Mouse (Mus musculus): ENCODE measurements at regions not wholly inside any gene's neighbourhood (a gene's known extent, or its start where the extent isn't known, plus 50 kb on each side); places are given as distances from the start of the nearest gene placed in this dataset.

GRCm38 (mm10) chr1:177648974-177649373 lies 80.6 kb upstream of the 1700016C15Rik start:
- DNase-seq (ENCODE audit: extremely low spot score in 1 of 2, low spot score in 1 of 2) = no peak

- no peak for DNase-seq (ENCODE audit: extremely low spot score in 1 of 2, low spot score in 1 of 2)
Measured at GRCm38 (mm10) chr1:177651219-177651618, 78.4 kb upstream of the 1700016C15Rik start.

DNA sequence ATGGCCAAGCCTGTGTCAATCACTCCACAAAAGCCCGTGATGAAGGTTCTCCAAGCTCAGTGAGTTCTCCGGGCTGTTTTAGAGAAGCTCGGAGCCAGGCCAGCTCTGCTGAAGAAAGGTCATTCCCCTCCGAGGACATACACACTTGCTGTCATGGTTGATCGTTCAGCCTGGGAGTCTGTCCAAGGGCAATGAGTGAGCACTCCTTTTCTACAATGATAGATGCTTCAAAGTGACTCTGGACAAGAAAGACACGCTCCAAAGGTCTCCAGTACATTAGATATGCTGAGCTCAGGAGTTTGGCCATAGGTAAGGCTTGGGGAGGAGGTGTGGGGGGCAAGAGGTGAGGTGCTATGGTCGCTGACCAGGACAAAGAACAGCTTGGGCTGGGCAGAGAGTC lies 66.5 kb upstream of the 1700016C15Rik start:
- no peak for DNase-seq (ENCODE audit: extremely low spot score in 1 of 2, low spot score in 1 of 2)

DNA sequence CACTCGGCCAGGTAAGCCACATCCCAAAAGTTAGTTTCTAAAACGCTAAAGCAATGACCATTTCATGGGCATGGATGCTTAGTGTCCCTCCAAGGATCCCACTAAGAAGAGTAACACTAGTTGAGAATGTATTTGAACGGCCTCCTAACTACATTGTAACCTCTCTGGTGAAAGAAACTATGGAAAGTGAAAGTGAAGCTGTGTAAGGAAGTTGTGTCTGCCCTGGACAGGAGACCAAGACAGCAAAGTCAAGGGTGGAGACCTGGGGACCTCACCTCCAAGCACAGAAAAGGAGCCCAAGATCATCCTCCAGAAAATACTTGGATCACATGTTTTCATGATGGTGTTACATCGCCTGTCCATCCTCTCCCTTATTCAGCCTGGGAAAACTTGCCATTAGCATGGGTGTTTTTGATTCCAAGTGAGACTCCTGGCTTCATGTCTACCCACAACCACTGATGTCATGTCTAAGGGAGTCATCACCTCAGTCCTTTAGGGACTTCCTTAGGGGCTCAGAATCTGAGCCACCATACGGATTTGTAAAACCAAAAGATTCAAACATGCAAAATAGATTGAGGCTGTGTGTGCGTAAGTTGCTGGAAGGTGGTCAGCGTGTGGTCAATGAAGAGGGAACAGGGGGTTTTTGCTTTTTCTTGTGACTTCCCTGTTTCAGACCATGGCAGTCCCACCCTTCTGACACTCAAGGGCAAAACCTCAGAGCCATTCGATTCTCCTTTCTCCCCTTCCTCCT lies 62.4 kb upstream of the 1700016C15Rik start:
- DNase-seq (ENCODE audit: extremely low spot score in 1 of 2, low spot score in 1 of 2) = no peak

DNA sequence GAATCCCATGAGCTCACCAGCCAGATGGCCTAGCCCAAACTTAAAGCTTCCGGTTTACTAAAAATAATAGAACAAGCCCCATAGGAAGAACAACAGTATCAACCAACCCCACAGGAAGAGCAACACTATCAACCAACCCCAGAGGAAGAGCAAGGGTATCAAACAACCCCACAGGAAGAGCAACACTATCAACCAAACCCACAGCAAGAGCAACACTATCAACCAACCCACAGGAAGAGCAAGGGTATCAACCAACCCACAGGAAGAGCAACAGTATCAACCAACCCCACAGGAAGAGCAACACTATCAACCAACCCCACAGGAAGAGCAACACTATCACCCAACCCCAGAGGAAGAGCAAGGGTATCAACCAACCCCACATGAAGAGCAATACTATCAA lies 59.0 kb upstream of the 1700016C15Rik start:
- no peak for DNase-seq (ENCODE audit: extremely low spot score in 1 of 2, low spot score in 1 of 2)

DNA sequence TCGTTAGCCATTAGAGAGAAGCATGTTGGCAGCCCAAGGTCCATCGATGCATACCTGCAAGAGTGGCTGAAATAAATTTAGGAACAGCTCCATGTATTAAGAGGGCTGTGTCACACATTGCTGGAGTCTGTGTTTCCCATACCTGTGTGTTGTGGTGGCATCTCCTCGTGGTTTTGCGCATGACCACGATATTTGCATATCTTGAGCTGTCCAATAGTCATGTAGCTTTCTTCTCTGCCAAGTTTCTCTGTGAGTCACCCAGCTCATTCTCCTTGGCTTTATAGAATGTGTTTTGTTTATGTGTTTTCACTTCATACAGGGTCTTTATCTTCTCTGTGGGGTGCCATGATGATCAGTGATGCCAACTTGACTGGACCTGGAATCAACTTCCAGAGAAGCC lies 53.0 kb upstream of the 1700016C15Rik start:
- no peak for DNase-seq (ENCODE audit: extremely low spot score in 1 of 2, low spot score in 1 of 2)

GRCm38 (mm10) chr1:177678832-177679231 lies 50.8 kb upstream of the 1700016C15Rik start:
- DNase-seq (ENCODE audit: extremely low spot score in 1 of 2, low spot score in 1 of 2) = no peak

All from layer of hippocampus, postnatal 25 days (tissue).